Mouse (Mus musculus) embryonic facial prominence, embryonic 10.5 days (tissue): ENCODE results near the gene Pik3cb. TPM values are rescaled to one million over a fixed set of nuclear protein-coding genes. Genes with fewer than 3 reads are reported as not detected.

Experiments used
- DNase-seq: peaks from one replicate; pipeline ENCODE4 v3.0.0-alpha.2; 2017; ENCODE audit warnings: low spot score
- H3K27ac ChIP-seq: fragments of 300-500 bp; sonication (generic); replicated peaks from 2 replicates; pipeline ENCODE4 v1.5.1; 2016; ENCODE audit warnings: mild to moderate bottlenecking
- H3K27me3 ChIP-seq: fragments of 300-500 bp; sonication (generic); replicated peaks from 2 replicates; pipeline ENCODE4 v1.6.1; 2016; ENCODE audit warnings: low read depth, mild to moderate bottlenecking; ENCODE audit not compliant: poor library complexity, severe bottlenecking
- H3K36me3 ChIP-seq: fragments of 300-500 bp; sonication (generic); replicated peaks from 2 replicates; pipeline ENCODE4 v1.6.1; 2016; ENCODE audit warnings: mild to moderate bottlenecking, moderate library complexity
- H3K4me1 ChIP-seq: fragments of 300-500 bp; sonication (generic); 2 replicates; pipeline ENCODE4 v1.6.1; 2016
- H3K4me3 ChIP-seq: fragments of 300-500 bp; sonication (generic); 2 replicates; pipeline ENCODE4 v1.5.1; 2016; ENCODE audit warnings: mild to moderate bottlenecking, moderate library complexity
- H3K9me3 ChIP-seq: fragments of 300-500 bp; sonication (generic); 2 replicates; pipeline ENCODE4 v1.6.1; 2016; ENCODE audit warnings: mild to moderate bottlenecking
- WGBS: fragments of 180-500 bp; shearing (Covaris S2); methylation state at CpG from one replicate; pipeline ENCODE4 v1.1.7; 2016; 5-methylcytosine and 5-hydroxymethylcytosine counted together
- polyA plus RNA-seq: library from polyadenylated mRNA; unstranded; fragments of >200 nt; fragmentation: Nextera tagmentation; extraction: Ambion mirVana; gene quantifications from 2 replicates; pipeline ENCODE4 v1.2.1, GENCODE M21; 2016

Pik3cb gene
- 1.3 and 1.4 TPM in 2 replicates for polyA plus RNA-seq

DNA sequence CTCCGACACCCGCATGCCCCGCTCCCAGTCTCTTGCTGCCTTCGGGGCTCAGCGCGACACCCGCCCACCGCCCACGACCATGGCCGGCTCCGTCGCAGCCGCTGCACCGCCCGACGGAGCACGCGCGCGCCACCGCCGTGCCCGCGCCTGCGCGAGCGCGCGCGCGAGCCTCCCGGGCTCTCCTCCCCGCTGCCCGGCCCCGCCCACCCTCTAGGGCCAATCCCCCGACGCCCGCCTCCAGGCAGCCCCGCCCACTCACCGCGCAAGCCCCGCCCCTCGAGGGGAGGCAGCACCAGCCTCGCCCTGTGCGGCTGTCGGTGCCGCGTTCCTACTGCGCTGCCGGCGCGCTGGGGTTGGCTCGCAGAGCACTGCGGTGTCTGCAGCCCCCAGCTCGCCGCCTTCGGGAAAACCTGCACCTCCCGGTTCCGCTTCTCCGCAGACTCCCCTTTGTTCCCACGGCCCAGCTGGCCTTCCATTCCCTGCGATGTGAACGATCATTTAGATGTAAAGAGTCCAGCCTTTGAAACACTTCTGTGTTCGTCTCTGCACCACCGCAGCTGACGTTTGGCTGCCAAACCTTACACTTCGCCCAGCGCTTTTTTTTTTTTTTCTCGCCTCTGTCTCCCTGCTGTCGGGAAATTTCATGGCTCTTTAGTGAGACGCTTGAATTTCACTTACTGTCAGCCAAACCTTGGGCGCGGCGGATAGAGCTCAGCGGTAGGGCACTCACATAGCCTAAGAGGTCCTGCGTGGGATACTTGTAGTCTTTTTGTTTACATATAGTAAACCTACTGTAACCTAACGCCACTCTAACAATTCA is at the start of gene Pik3cb:
Pik3cb (minus strand) TSS at position 559 of the 820 bp plus-strand sequence.
- peak within 1 kb of the TSS; percentile 91 for H3K27ac ChIP-seq
- under 1% methylated on average over 77 of the region's 77 CpGs for WGBS
- peaks cover 18% of the 10 kb centered on the region for H3K4me1 ChIP-seq

DNA sequence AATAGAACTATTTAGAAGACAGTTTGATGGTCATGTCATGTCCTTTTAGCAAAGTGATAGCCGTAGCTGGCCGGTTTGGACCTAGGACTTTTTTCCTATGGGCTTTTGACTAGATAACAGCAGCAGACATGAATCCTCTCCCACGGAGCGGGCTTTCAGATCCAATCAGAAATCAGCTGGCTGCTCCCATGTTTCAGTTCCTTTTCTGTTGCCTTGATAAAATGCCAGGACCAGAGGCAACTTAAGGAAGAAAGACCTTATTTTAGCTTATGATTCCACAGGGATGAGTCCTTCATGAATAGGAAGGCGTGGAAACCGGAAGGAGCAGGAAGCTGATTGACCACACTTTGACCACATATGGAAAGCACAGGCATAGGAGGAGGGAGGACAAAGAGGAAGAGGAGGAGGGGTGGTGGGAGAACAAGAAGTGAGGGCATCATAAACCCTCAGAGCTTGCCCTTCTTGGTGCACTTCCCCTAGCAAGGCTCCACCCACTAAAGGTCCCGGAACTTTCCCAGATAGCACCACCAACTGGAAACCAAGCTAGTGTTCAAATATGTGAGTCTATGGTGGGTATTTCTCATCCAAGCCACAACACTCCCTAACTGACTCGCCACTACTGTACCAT is 42.7 kb upstream of the Pik3cb start:
- no peak for DNase-seq

More for the DNA sequence above, at the start of gene Pik3cb:
- Histone ChIP-seq H3K27me3 (peaks cover 35% of the 10 kb centered on the region), H3K9me3 (no peaks in the 10 kb centered on the region), H3K4me3 (peak within 1 kb of the TSS; percentile 89), H3K36me3 (no peaks in the 10 kb centered on the region)
- peak; percentile 99 for DNase-seq

DNA sequence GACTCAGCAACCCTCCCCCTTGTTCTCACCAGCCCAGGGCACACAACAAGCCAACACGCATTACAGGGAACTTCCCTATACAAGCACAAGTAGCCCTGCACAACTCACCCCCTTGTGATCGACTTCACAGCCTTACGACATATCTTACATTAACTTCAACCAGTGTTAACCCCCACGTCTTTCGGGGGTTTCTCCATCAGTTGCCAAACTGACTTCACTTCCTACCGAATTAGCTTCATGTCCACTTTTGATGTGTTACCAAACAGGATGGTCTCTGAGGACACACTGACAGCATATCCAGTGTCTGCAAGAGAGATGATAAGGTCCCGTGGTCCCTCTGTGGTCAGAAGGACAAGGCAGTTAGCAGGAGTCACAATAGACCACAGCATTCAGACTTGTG is 41.7 kb upstream of the Pik3cb start:
- 86% methylated on average over 7 of the region's 7 CpGs for WGBS
- Histone ChIP-seq H3K4me3 (no peak overlapping the region), H3K27ac (no peak overlapping the region), H3K4me1 (0 out of 2 replicates have a peak, but pooled peaks cover 3% of the 10 kb centered on the region), H3K36me3 (no peaks in the 10 kb centered on the region), H3K9me3 (no peaks in the 10 kb centered on the region), H3K27me3 (no peaks in the 10 kb centered on the region)
- DNase-seq, result no peak

More for the DNA sequence above, 42.7 kb upstream of the Pik3cb start:
- WGBS, result 86% methylated on average over 8 of the region's 8 CpGs
- H3K4me1 ChIP-seq, result 0 out of 2 replicates have a peak, but pooled peaks cover 3% of the 10 kb centered on the region
- H3K27ac ChIP-seq, result no peak overlapping the region
- H3K4me3 ChIP-seq, result no peak overlapping the region
- no peaks in the 10 kb centered on the region for H3K27me3 ChIP-seq
- no peaks in the 10 kb centered on the region for H3K36me3 ChIP-seq
- H3K9me3 ChIP-seq, result no peaks in the 10 kb centered on the region

DNA sequence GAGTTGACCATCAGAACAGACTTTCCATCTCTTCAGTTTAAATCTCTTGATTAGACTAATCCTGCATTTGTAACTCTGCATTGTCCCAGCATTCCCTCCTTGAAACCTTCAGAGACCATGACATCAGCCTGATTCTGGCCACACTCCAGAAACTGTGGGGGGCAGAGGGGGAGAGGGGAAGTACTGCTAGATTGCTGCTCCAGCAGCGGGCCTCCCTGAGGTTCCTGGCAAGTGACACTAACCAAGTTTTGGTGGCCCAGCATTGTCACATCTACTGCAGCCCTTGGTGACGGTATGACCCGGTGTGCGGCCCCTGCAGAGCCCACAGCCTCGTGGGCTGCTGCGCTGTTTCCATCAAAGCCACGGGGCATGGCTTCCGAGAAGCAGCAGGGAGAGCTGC is 39.9 kb upstream of the Pik3cb start:
- Histone ChIP-seq H3K27me3 (no peaks in the 10 kb centered on the region), H3K9me3 (no peaks in the 10 kb centered on the region), H3K27ac (no peak overlapping the region), H3K4me3 (no peak overlapping the region), H3K36me3 (no peaks in the 10 kb centered on the region), H3K4me1 (0 out of 2 replicates have a peak, but pooled peaks cover 3% of the 10 kb centered on the region)
- WGBS, result 60% methylated on average over 8 of the region's 8 CpGs
- no peak for DNase-seq

DNA sequence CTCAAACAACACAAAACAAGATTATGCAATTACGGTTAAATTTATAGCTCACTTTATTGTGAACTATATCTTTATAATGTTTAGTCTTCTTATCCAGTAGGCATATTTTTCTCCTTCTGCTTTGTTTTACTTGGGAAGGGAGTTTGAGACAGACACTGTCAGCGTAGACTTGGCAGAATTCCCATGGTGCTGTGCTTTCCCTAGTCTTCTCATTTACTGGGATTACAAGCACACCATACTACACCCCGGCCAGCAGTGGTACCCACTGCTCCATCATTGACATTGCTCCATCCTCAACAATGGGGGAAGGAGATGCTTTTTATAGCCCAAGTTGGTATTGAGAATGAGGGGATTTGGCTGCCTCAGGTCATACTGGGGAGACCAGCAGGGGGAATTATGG is 38.3 kb upstream of the Pik3cb start:
- 0 out of 2 replicates have a peak, but pooled peaks cover 3% of the 10 kb centered on the region for H3K4me1 ChIP-seq
- DNase-seq, result no peak
- H3K4me3 ChIP-seq, result no peak overlapping the region
- no peak overlapping the region for H3K27ac ChIP-seq
- no peaks in the 10 kb centered on the region for H3K36me3 ChIP-seq
- no peaks in the 10 kb centered on the region for H3K9me3 ChIP-seq
- H3K27me3 ChIP-seq, result no peaks in the 10 kb centered on the region
- 89% methylated on average over 3 of the region's 3 CpGs for WGBS

DNA sequence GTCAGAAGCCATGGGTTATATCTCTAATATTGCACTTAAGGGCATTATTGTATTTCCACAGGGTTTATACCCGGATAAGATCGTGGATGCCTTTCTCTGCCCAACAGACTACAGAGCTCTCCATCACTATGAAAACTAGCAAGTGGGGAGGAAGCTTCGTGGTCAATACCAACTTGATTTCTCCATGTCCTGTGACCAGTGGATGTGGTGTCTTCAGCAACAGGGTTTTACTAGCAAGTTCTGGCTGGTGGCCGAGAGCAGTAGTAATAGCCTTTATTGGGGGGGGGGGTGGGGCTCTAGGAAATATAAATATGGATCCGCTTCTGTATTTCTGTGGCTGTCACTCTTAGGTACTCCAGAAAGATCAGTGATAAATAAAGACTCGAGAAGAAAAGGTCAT is 35.4 kb upstream of the Pik3cb start:
- no peak for DNase-seq
- H3K4me1 ChIP-seq, result peaks cover 7% of the 10 kb centered on the region; the same call in 1 of the 2 replicates
- no peak overlapping the region for H3K4me3 ChIP-seq
- H3K36me3 ChIP-seq, result no peaks in the 10 kb centered on the region
- H3K9me3 ChIP-seq, result no peaks in the 10 kb centered on the region
- 88% methylated on average over 6 of the region's 6 CpGs for WGBS
- no peak overlapping the region for H3K27ac ChIP-seq
- H3K27me3 ChIP-seq, result no peaks in the 10 kb centered on the region

DNA sequence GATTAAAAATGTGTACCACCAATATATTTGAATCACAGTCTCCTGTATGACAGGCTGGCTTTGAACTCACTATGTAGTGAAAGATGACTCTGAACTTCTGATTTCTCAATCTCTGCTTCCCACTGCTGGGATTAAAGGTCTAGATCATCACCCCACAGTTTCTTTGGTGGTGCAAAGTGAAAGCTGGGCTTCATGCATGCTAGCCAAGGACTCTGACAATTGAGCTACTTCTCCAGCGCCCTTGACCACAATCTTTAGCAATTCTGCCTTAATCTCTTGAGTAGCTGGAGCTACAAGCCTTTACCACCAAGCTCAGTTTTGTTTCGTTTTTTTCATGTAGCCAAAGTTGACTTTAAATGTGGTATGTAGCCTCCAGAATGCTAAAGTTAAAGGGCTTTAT is 32.4 kb upstream of the Pik3cb start:
- DNase-seq, result no peak
- no peaks in the 10 kb centered on the region for H3K27me3 ChIP-seq
- no peaks in the 10 kb centered on the region for H3K36me3 ChIP-seq
- no peak overlapping the region for H3K4me3 ChIP-seq
- no peak overlapping the region for H3K27ac ChIP-seq
- peaks cover 8% of the 10 kb centered on the region; the same call in 1 of the 2 replicates for H3K4me1 ChIP-seq
- H3K9me3 ChIP-seq, result no peaks in the 10 kb centered on the region
- WGBS, result 63% methylated on average over 2 of the region's 2 CpGs

DNA sequence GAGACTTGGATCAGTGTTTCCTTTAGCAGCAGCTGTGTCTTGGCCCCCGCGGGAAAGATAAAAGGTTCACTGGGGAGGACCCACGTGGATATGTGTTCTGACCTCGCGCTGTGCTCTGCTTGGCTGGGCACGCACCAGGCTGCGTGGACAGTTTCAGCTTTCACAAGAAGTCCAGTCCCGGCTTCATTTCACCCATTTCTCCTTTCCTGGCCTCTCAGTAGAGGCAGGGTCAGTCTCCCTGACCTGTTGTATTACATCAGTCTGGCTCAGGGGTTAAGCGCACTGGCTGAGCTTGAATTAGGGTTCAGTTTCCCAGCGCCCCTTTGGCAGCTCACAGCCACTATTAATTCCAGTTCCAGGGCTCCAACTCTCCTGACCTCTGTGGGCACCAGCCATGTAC is 30.8 kb upstream of the Pik3cb start:
- H3K4me1 ChIP-seq, result peaks cover 13% of the 10 kb centered on the region
- no peak overlapping the region for H3K27ac ChIP-seq
- no peak overlapping the region for H3K4me3 ChIP-seq
- no peaks in the 10 kb centered on the region for H3K9me3 ChIP-seq
- H3K27me3 ChIP-seq, result no peaks in the 10 kb centered on the region
- H3K36me3 ChIP-seq, result no peaks in the 10 kb centered on the region
- peak; percentile 46 for DNase-seq
- WGBS, result 55% methylated on average over 10 of the region's 10 CpGs

DNA sequence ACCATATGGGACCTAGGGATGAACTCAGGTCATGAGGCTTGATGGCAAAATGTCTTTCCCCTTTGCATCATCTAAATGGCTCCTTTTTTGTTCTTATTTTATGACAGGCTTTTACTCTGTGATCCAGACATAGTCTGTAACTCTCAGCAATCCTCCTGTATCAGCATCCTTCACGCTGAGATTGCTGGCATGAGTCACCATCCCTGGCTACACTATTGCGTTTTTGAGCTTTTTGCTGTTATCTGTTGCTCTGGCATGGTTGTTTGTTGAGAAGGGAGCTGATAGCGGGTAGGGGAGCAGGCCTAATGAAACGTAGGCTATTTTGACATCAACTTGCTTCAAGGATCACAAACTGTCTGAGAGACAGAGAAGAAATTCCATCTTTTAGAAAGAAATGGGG is 28.6 kb upstream of the Pik3cb start:
- Histone ChIP-seq H3K27ac (no peak overlapping the region), H3K9me3 (no peaks in the 10 kb centered on the region), H3K36me3 (no peaks in the 10 kb centered on the region), H3K4me1 (peaks cover 24% of the 10 kb centered on the region), H3K27me3 (no peaks in the 10 kb centered on the region), H3K4me3 (no peak overlapping the region)
- 79% methylated on average over 4 of the region's 4 CpGs for WGBS
- no peak for DNase-seq

DNA sequence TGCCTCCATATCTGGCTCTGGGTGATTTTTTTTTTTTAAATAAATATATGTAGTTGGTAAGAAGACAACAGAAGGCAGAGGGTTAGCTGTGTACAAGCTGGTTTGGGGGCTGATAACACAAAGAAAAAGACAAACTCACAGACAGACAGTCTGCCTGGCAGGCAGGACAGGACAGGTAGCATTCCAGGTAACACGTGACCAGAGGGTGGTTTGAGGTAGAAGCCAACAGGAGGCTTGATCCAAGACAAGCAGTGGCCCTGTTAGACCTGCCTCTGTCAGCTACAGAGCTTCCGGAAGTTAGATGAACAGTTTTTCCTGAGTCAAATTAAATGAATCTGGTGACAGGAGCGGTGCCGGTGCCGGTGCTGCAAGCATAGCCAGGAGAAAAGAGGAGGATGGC is 26.5 kb upstream of the Pik3cb start:
- H3K4me1 ChIP-seq, result peaks cover 32% of the 10 kb centered on the region
- H3K27ac ChIP-seq, result 0 out of 2 replicates have a peak overlapping the region, but pooled peaks have one; percentile 40
- WGBS, result 74% methylated on average over 5 of the region's 5 CpGs
- no peaks in the 10 kb centered on the region for H3K36me3 ChIP-seq
- H3K4me3 ChIP-seq, result no peak overlapping the region
- H3K27me3 ChIP-seq, result no peaks in the 10 kb centered on the region
- H3K9me3 ChIP-seq, result no peaks in the 10 kb centered on the region
- DNase-seq, result peak; percentile 25

DNA sequence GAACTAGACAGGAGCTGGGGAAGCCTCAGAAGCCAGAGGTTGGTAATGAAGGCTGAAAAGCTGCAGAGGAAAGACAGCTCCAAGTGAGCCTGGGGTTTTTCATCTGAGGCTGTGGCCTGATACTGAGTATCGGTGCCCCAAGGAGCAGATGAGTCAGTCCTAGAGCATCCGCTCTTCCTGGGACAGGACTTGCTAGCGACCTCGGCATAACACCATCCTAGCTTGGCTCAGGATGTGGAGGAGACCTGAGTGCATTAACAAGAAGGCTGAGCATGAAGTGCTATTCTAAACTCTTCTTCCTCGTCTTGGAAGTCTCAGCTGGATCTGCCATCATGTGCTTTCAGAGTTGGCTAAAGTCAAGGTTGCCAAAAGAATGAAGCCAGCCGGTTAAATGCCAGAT is 25.5 kb upstream of the Pik3cb start:
- Histone ChIP-seq H3K27ac (peak overlapping the region; percentile 59), H3K4me3 (no peak overlapping the region), H3K27me3 (no peaks in the 10 kb centered on the region), H3K9me3 (no peaks in the 10 kb centered on the region), H3K4me1 (peaks cover 29% of the 10 kb centered on the region), H3K36me3 (no peaks in the 10 kb centered on the region)
- DNase-seq, result no peak
- WGBS, result 77% methylated on average over 6 of the region's 6 CpGs

DNA sequence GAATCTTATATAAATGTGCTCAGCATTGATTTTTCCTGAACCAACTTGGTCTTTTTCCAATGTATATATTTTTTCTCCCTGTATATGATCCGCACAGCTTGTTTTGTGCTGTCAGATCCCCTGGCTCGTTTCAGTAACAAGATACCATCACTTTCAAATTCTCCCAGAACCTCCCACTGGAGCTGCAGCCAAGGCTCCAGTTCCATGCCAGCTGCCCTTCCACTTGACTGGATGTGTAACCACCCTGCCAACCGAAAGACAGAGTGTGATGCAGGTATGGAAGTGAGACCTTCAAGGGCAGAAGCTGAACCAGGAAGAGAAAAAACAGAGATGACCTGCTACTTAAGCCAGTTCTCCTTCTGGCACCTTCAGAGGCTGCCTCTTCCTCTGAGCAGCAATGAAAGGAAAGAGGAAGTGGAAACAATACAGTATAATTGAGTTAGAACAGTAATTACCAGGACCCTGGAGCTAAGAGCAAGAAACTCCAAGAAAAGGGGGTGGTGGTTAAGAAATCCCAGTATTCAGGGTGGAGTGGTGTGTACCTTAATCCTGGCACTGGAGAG is 24.3 kb upstream of the Pik3cb start:
- Histone ChIP-seq H3K27me3 (no peaks in the 10 kb centered on the region), H3K9me3 (no peaks in the 10 kb centered on the region), H3K36me3 (no peaks in the 10 kb centered on the region), H3K27ac (no peak overlapping the region; the same call in 1 of the 2 replicates), H3K4me1 (peaks cover 28% of the 10 kb centered on the region), H3K4me3 (no peak overlapping the region)
- 57% methylated on average over 3 of the region's 3 CpGs for WGBS
- no peak for DNase-seq
